Comparison of ENCODE assay signal across 8 mouse cellular contexts in genomic region chr7:127480321-127480720, GRCm38 (mm10). TPM values are rescaled to one million over a fixed set of nuclear protein-coding genes. Genes with fewer than 3 reads are reported as not detected.
A peak's percentile ranks its signal among the peaks of the same experiment; 100 is the strongest.
DNase-seq lines count a peak whose midpoint lies in the region; ATAC-seq and TF ChIP-seq lines count a peak whose summit lies in the region.

No protein-coding gene starts in this region.

- peak overlapping the region; percentile 93 for H3K4me2 ChIP-seq in forebrain, embryonic 16.5 days (ENCODE audit: low read length)
- peak overlapping the region; percentile 95 for H3K4me2 ChIP-seq in liver, embryonic 12.5 days
- H3K4me2 ChIP-seq in neural tube, embryonic 14.5 days (ENCODE audit: low read depth, low read length), result peak overlapping the region; percentile 98

- peaks cover 4% of the 10 kb centered on the region for H3K4me1 ChIP-seq in lung, adult 2 months (ENCODE audit: control insufficient read depth, insufficient read depth, low read length)
- H3K4me1 ChIP-seq in forebrain, embryonic 16.5 days (replicated peaks; ENCODE audit: control insufficient read depth, insufficient read depth, low read length), result peaks cover 24% of the 10 kb centered on the region
- H3K4me1 ChIP-seq in liver, embryonic 12.5 days, result peaks cover 53% of the 10 kb centered on the region
- peaks cover 21% of the 10 kb centered on the region for H3K4me1 ChIP-seq in neural tube, embryonic 14.5 days (ENCODE audit: control insufficient read depth, insufficient read depth, low read length)

- H3K27me3 ChIP-seq in forebrain, embryonic 16.5 days (replicated peaks; ENCODE audit: control insufficient read depth, insufficient read depth, low read length), result no peaks in the 10 kb centered on the region
- no peaks in the 10 kb centered on the region for H3K27me3 ChIP-seq in liver, embryonic 12.5 days (replicated peaks)
- no peaks in the 10 kb centered on the region for H3K27me3 ChIP-seq in neural tube, embryonic 14.5 days (ENCODE audit: control insufficient read depth, insufficient read depth, low read length)

- peak overlapping the region; percentile 85 for H3K9ac ChIP-seq in forebrain, embryonic 16.5 days (replicated peaks; ENCODE audit: low read depth, low read length)
- H3K9ac ChIP-seq in liver, embryonic 12.5 days, result peak overlapping the region; percentile 97
- peak overlapping the region; percentile 95; the same call in 1 of the 2 replicates for H3K9ac ChIP-seq in neural tube, embryonic 14.5 days (replicated peaks; ENCODE audit: low read depth, low read length)

- no peak for TF ChIP-seq POLR2A in lung, adult 2 months (IDR thresholded peaks at IDR 0.05; ENCODE audit: borderline replicate concordance, extremely low read depth, low read depth, low read length)

- H3K9me3 ChIP-seq in forebrain, embryonic 16.5 days (ENCODE audit: control insufficient read depth, low read length), result no peaks in the 10 kb centered on the region
- H3K9me3 ChIP-seq in liver, embryonic 12.5 days (replicated peaks), result no peaks in the 10 kb centered on the region
- H3K9me3 ChIP-seq in neural tube, embryonic 14.5 days (ENCODE audit: control insufficient read depth, low read length), result no peaks in the 10 kb centered on the region

- 37% methylated on average over 2 of the region's 2 CpGs for whole genome bisulfite sequencing in lung, adult 2 months
- 67% methylated on average over 2 of the region's 2 CpGs for WGBS in forebrain, embryonic 16.5 days
- 31% methylated on average over 2 of the region's 2 CpGs for WGBS in liver, embryonic 12.5 days (ENCODE audit: insufficient replicate concordance)
- 78% methylated on average over 2 of the region's 2 CpGs for WGBS in neural tube, embryonic 14.5 days

- ATAC-seq in forebrain, embryonic 16.5 days, result no peak
- ATAC-seq in liver, embryonic 12.5 days, result no peak
- no peak for ATAC-seq in neural tube, embryonic 14.5 days (ENCODE audit: low read depth)

- TF ChIP-seq CTCF in lung, adult 2 months (IDR thresholded peaks at IDR 0.05; ENCODE audit: insufficient read depth, low read length), result no peak

- H3K27ac ChIP-seq in forebrain, embryonic 16.5 days (ENCODE audit: low read length), result no peak overlapping the region
- peak overlapping the region; percentile 98 for H3K27ac ChIP-seq in liver, embryonic 12.5 days
- H3K27ac ChIP-seq in neural tube, embryonic 14.5 days (ENCODE audit: low read depth, low read length), result no peak overlapping the region

- peak overlapping the region; percentile 1 for H3K4me3 ChIP-seq in lung, adult 2 months (replicated peaks; ENCODE audit: extremely low read depth, low read depth, low read length)
- H3K4me3 ChIP-seq in forebrain, embryonic 16.5 days (replicated peaks; ENCODE audit: low read length), result peak overlapping the region; percentile 88
- H3K4me3 ChIP-seq in liver, embryonic 12.5 days, result peak overlapping the region; percentile 95
- H3K4me3 ChIP-seq in neural tube, embryonic 14.5 days (ENCODE audit: low read depth, low read length), result peak overlapping the region; percentile 96

- no peak for DNase-seq in lung, adult 2 months
- DNase-seq in lung, postnatal 14 days, result no peak
- no peak for DNase-seq in cerebellum, postnatal 10 days
- DNase-seq in frontal cortex, postnatal 10 days (ENCODE audit: low spot score in 2 of 2), result no peak
- DNase-seq in adrenal gland, postnatal 10 days, result no peak

- peaks cover 15% of the 10 kb centered on the region for H3K36me3 ChIP-seq in forebrain, embryonic 16.5 days (ENCODE audit: control insufficient read depth, insufficient read depth)
- H3K36me3 ChIP-seq in liver, embryonic 12.5 days, result peaks cover 70% of the 10 kb centered on the region
- peaks cover 36% of the 10 kb centered on the region for H3K36me3 ChIP-seq in neural tube, embryonic 14.5 days (ENCODE audit: control insufficient read depth, insufficient read depth, low read length)

RNA-seq across cellular contexts. Expression of gene Fbrs, which starts 1.3 kb away (rescaled TPM):
- 32.0 and 42.2 TPM in 2 replicates for polyA plus RNA-seq in lung, adult 2 months (2012; rRNA removed)
- polyA plus RNA-seq in forebrain, embryonic 16.5 days (2015; fragmentation: Nextera tagmentation; extraction: Ambion mirVana), result 10.2 and 11.8 TPM in 2 replicates
- polyA plus RNA-seq in liver, embryonic 12.5 days (2016; fragmentation: Nextera tagmentation; extraction: Ambion mirVana), result 6.9 and 8.1 TPM in 2 replicates
- polyA plus RNA-seq in neural tube, embryonic 14.5 days (2014; fragmentation: Nextera tagmentation; extraction: Ambion mirVana), result 15.5 TPM in 2 replicates
- 10 to 100 TPM; 53.3 to 65.8 TPM for total RNA-seq in adrenal gland, postnatal 10 days (2021)

RNA-seq across cellular contexts. Expression of gene Prr14, which starts 20.9 kb away (rescaled TPM):
- polyA plus RNA-seq in lung, adult 2 months (2012; rRNA removed), result 80.2 and 89.0 TPM in 2 replicates
- 42.8 and 45.3 TPM in 2 replicates for polyA plus RNA-seq in forebrain, embryonic 16.5 days (2015; fragmentation: Nextera tagmentation; extraction: Ambion mirVana)
- 29.6 and 31.0 TPM in 2 replicates for polyA plus RNA-seq in liver, embryonic 12.5 days (2016; fragmentation: Nextera tagmentation; extraction: Ambion mirVana)
- polyA plus RNA-seq in neural tube, embryonic 14.5 days (2014; fragmentation: Nextera tagmentation; extraction: Ambion mirVana), result 35.8 and 38.8 TPM in 2 replicates
- total RNA-seq in adrenal gland, postnatal 10 days (2021), result 10 to 100 TPM; 37.3 to 40.0 TPM

RNA-seq across cellular contexts. Expression of gene Zfp689, which starts 31.4 kb away (rescaled TPM):
- 4.9 and 5.6 TPM in 2 replicates for polyA plus RNA-seq in lung, adult 2 months (2012; rRNA removed)
- 14.6 and 17.7 TPM in 2 replicates for polyA plus RNA-seq in forebrain, embryonic 16.5 days (2015; fragmentation: Nextera tagmentation; extraction: Ambion mirVana)
- 3.1 and 3.3 TPM in 2 replicates for polyA plus RNA-seq in liver, embryonic 12.5 days (2016; fragmentation: Nextera tagmentation; extraction: Ambion mirVana)
- 16.1 and 18.2 TPM in 2 replicates for polyA plus RNA-seq in neural tube, embryonic 14.5 days (2014; fragmentation: Nextera tagmentation; extraction: Ambion mirVana)
- 1 to 10 TPM; 3.6 to 4.3 TPM for total RNA-seq in adrenal gland, postnatal 10 days (2021)

RNA-seq across cellular contexts. Expression of gene Srcap, which starts 31.5 kb away (rescaled TPM):
- polyA plus RNA-seq in lung, adult 2 months (2012; rRNA removed), result 27.0 and 32.8 TPM in 2 replicates
- 46.3 and 51.5 TPM in 2 replicates for polyA plus RNA-seq in forebrain, embryonic 16.5 days (2015; fragmentation: Nextera tagmentation; extraction: Ambion mirVana)
- 38.2 and 38.8 TPM in 2 replicates for polyA plus RNA-seq in liver, embryonic 12.5 days (2016; fragmentation: Nextera tagmentation; extraction: Ambion mirVana)
- 53.0 and 66.7 TPM in 2 replicates for polyA plus RNA-seq in neural tube, embryonic 14.5 days (2014; fragmentation: Nextera tagmentation; extraction: Ambion mirVana)
- total RNA-seq in adrenal gland, postnatal 10 days (2021), result 10 to 100 TPM; 70.0 to 94.2 TPM

RNA-seq across cellular contexts. Expression of gene Gm42715, which starts 39.1 kb away (rescaled TPM):
- 8.1 and 10.0 TPM in 2 replicates for polyA plus RNA-seq in lung, adult 2 months (2012; rRNA removed)
- 16.3 and 18.8 TPM in 2 replicates for polyA plus RNA-seq in forebrain, embryonic 16.5 days (2015; fragmentation: Nextera tagmentation; extraction: Ambion mirVana)
- polyA plus RNA-seq in liver, embryonic 12.5 days (2016; fragmentation: Nextera tagmentation; extraction: Ambion mirVana), result 7.9 and 8.8 TPM in 2 replicates
- 18.3 and 19.7 TPM in 2 replicates for polyA plus RNA-seq in neural tube, embryonic 14.5 days (2014; fragmentation: Nextera tagmentation; extraction: Ambion mirVana)
- 10 to 100 TPM; 17.9 to 28.8 TPM for total RNA-seq in adrenal gland, postnatal 10 days (2021)

Comparison
In these comparisons a context has a peak if more than half of its experiments do, and no peak if none do; other contexts are left out.
1. H3K4me3 ChIP-seq: peak in every context shown above with its lines; median percentile 96 in neural tube, embryonic 14.5 days; 95 in liver, embryonic 12.5 days; 88 in forebrain, embryonic 16.5 days; 1 in lung, adult 2 months.